Mouse (Mus musculus): ENCODE data around the gene Cacna1a. TPM values are rescaled to one million over a fixed set of nuclear protein-coding genes. Genes with fewer than 3 reads are reported as not detected.
A peak's percentile ranks its signal among the peaks of the same experiment; 100 is the strongest.

Cacna1a gene
- total and polyA plus RNA-seq, 2 experiments from 2014 or later = 4.2 to 8.6 TPM

- Histone ChIP-seq H3K27me3 (ENCODE audit: control insufficient read depth, insufficient read depth, low read length) (peaks cover 3% of the 10 kb centered on the region; the same call in 1 of the 2 replicates), H3K9ac (replicated peaks; ENCODE audit: low read depth, low read length) (no peak overlapping the region), H3K4me3 (ENCODE audit: low read depth, low read length) (no peak overlapping the region), H3K9me3 (replicated peaks; ENCODE audit: control insufficient read depth, low read length) (no peaks in the 10 kb centered on the region), H3K36me3 (replicated peaks; ENCODE audit: control insufficient read depth, insufficient read depth, low read length) (no peaks in the 10 kb centered on the region), H3K4me2 (ENCODE audit: low read depth, low read length) (no peak overlapping the region), H3K27ac (ENCODE audit: low read depth) (no peak overlapping the region), H3K4me1 (ENCODE audit: control insufficient read depth, insufficient read depth) (no peaks in the 10 kb centered on the region)
- WGBS = 67% methylated on average over 4 of the region's 4 CpGs
- DNase-seq (ENCODE audit: low spot score) (no peak), ATAC-seq (ENCODE audit: insufficient read depth, low read depth) (no peak)
- TF ChIP-seq EP300 (IDR thresholded peaks at IDR 0.05; ENCODE audit: low read depth) (no peak), CTCF (IDR thresholded peaks at IDR 0.05; ENCODE audit: low read depth) (no peak)
Measured at GRCm38 (mm10) chr8:84346421-84346820, 41.8 kb upstream of the Cacna1a start.

- no peak overlapping the region for H3K4me2 ChIP-seq (ENCODE audit: low read depth, low read length)
- no peak for TF ChIP-seq EP300 (IDR thresholded peaks at IDR 0.05; ENCODE audit: low read depth)
- TF ChIP-seq CTCF (IDR thresholded peaks at IDR 0.05; ENCODE audit: low read depth) = no peak
- peaks cover 3% of the 10 kb centered on the region; the same call in 1 of the 2 replicates for H3K27me3 ChIP-seq (ENCODE audit: control insufficient read depth, insufficient read depth, low read length)
- H3K27ac ChIP-seq (ENCODE audit: low read depth) = no peak overlapping the region
- ATAC-seq (ENCODE audit: insufficient read depth, low read depth) (no peak), DNase-seq (ENCODE audit: low spot score) (no peak)
- no peak overlapping the region for H3K4me3 ChIP-seq (ENCODE audit: low read depth, low read length)
- no peaks in the 10 kb centered on the region for H3K36me3 ChIP-seq (replicated peaks; ENCODE audit: control insufficient read depth, insufficient read depth, low read length)
- H3K4me1 ChIP-seq (ENCODE audit: control insufficient read depth, insufficient read depth) = no peaks in the 10 kb centered on the region
- no peak overlapping the region for H3K9ac ChIP-seq (replicated peaks; ENCODE audit: low read depth, low read length)
- H3K9me3 ChIP-seq (replicated peaks; ENCODE audit: control insufficient read depth, low read length) = no peaks in the 10 kb centered on the region
- 72% methylated on average over 1 of the region's 1 CpGs for WGBS
Measured at GRCm38 (mm10) chr8:84349526-84349925, 38.7 kb upstream of the Cacna1a start.

GRCm38 (mm10) chr8:84350960-84351359 lies 37.3 kb upstream of the Cacna1a start:
- H3K4me3 ChIP-seq (ENCODE audit: low read depth, low read length) = no peak overlapping the region
- DNase-seq (ENCODE audit: low spot score) = no peak
- H3K27ac ChIP-seq (ENCODE audit: low read depth) = no peak overlapping the region
- no peak overlapping the region for H3K4me2 ChIP-seq (ENCODE audit: low read depth, low read length)
- TF ChIP-seq CTCF (IDR thresholded peaks at IDR 0.05; ENCODE audit: low read depth) = no peak
- TF ChIP-seq EP300 (IDR thresholded peaks at IDR 0.05; ENCODE audit: low read depth) = no peak
- no peaks in the 10 kb centered on the region for H3K9me3 ChIP-seq (replicated peaks; ENCODE audit: control insufficient read depth, low read length)
- no peak overlapping the region for H3K9ac ChIP-seq (replicated peaks; ENCODE audit: low read depth, low read length)
- H3K27me3 ChIP-seq (ENCODE audit: control insufficient read depth, insufficient read depth, low read length) = peaks cover 3% of the 10 kb centered on the region; the same call in 1 of the 2 replicates
- no peak for ATAC-seq (ENCODE audit: insufficient read depth, low read depth)
- H3K36me3 ChIP-seq (replicated peaks; ENCODE audit: control insufficient read depth, insufficient read depth, low read length) = no peaks in the 10 kb centered on the region
- H3K4me1 ChIP-seq (ENCODE audit: control insufficient read depth, insufficient read depth) = no peaks in the 10 kb centered on the region
- WGBS = 53% methylated on average over 4 of the region's 4 CpGs

GRCm38 (mm10) chr8:84356482-84356881 lies 31.8 kb upstream of the Cacna1a start:
- Histone ChIP-seq H3K27ac (ENCODE audit: low read depth) (no peak overlapping the region), H3K4me2 (ENCODE audit: low read depth, low read length) (no peak overlapping the region), H3K4me1 (ENCODE audit: control insufficient read depth, insufficient read depth) (no peaks in the 10 kb centered on the region), H3K4me3 (ENCODE audit: low read depth, low read length) (no peak overlapping the region), H3K36me3 (replicated peaks; ENCODE audit: control insufficient read depth, insufficient read depth, low read length) (no peaks in the 10 kb centered on the region), H3K27me3 (ENCODE audit: control insufficient read depth, insufficient read depth, low read length) (no peaks in the 10 kb centered on the region), H3K9me3 (replicated peaks; ENCODE audit: control insufficient read depth, low read length) (no peaks in the 10 kb centered on the region), H3K9ac (replicated peaks; ENCODE audit: low read depth, low read length) (no peak overlapping the region)
- 59% methylated on average over 11 of the region's 11 CpGs for WGBS
- TF ChIP-seq EP300 (IDR thresholded peaks at IDR 0.05; ENCODE audit: low read depth) (no peak), CTCF (IDR thresholded peaks at IDR 0.05; ENCODE audit: low read depth) (no peak)
- DNase-seq (ENCODE audit: low spot score) = no peak
- ATAC-seq (ENCODE audit: insufficient read depth, low read depth) = no peak

- no peak overlapping the region for H3K4me3 ChIP-seq (ENCODE audit: low read depth, low read length)
- H3K4me1 ChIP-seq (ENCODE audit: control insufficient read depth, insufficient read depth) = no peaks in the 10 kb centered on the region
- no peak for TF ChIP-seq EP300 (IDR thresholded peaks at IDR 0.05; ENCODE audit: low read depth)
- TF ChIP-seq CTCF (IDR thresholded peaks at IDR 0.05; ENCODE audit: low read depth) = peak; percentile 91
- ATAC-seq (ENCODE audit: insufficient read depth, low read depth) (peak; percentile 75), DNase-seq (ENCODE audit: low spot score) (peak; percentile 86)
- H3K9ac ChIP-seq (replicated peaks; ENCODE audit: low read depth, low read length) = no peak overlapping the region
- no peaks in the 10 kb centered on the region for H3K9me3 ChIP-seq (replicated peaks; ENCODE audit: control insufficient read depth, low read length)
- H3K36me3 ChIP-seq (replicated peaks; ENCODE audit: control insufficient read depth, insufficient read depth, low read length) = no peaks in the 10 kb centered on the region
- H3K4me2 ChIP-seq (ENCODE audit: low read depth, low read length) = no peak overlapping the region
- no peak overlapping the region for H3K27ac ChIP-seq (ENCODE audit: low read depth)
- 19% methylated on average over 20 of the region's 20 CpGs for WGBS
- H3K27me3 ChIP-seq (ENCODE audit: control insufficient read depth, insufficient read depth, low read length) = peaks cover 6% of the 10 kb centered on the region; the same call in 1 of the 2 replicates
Measured at GRCm38 (mm10) chr8:84357631-84358371, 30.4 kb upstream of the Cacna1a start.
